Mouse (Mus musculus) intestine, embryonic 14.5 days (tissue): ENCODE results near the gene Slc44a4. TPM values are rescaled to one million over a fixed set of nuclear protein-coding genes. Genes with fewer than 3 reads are reported as not detected.

Source experiments
- ATAC-seq: fragments of 200-750 bp; cut with Nextera tagmentation; replicated peaks from 2 replicates; pipeline ENCODE4 v1.8.0; 2017; ENCODE audit warnings: low read depth, moderate number of reproducible peaks, moderate TSS enrichment, moderate library complexity; ENCODE audit not compliant: low FRiP score, low TSS enrichment
- DNase-seq: peaks from one replicate; pipeline ENCODE4 v3.0.0-alpha.2; 2018; ENCODE audit warnings: low spot score
- H3K27ac ChIP-seq: fragments of 300-500 bp; sonication (generic); 2 replicates; pipeline ENCODE4 v1.5.1; 2014; ENCODE audit warnings: low read depth, mild to moderate bottlenecking, control low read depth
- H3K27me3 ChIP-seq: fragments of 300-500 bp; sonication (generic); replicated peaks from 2 replicates; pipeline ENCODE4 v1.6.1; 2014; ENCODE audit warnings: low read length, control low read depth; ENCODE audit not compliant: control insufficient read depth, insufficient read depth
- H3K36me3 ChIP-seq: fragments of 300-500 bp; sonication (generic); 2 replicates; pipeline ENCODE4 v1.6.1; 2014; ENCODE audit warnings: low read length, control low read depth; ENCODE audit not compliant: control insufficient read depth, insufficient read depth
- H3K4me1 ChIP-seq: fragments of 300-500 bp; sonication (generic); replicated peaks from 2 replicates; pipeline ENCODE4 v1.6.1; 2014; ENCODE audit warnings: low read length, control low read depth, mixed read lengths; ENCODE audit not compliant: control insufficient read depth, insufficient read depth
- H3K4me2 ChIP-seq: fragments of 300-500 bp; sonication (generic); 2 replicates; pipeline ENCODE4 v1.6.1; 2014; ENCODE audit warnings: low read length
- H3K4me3 ChIP-seq: fragments of 300-500 bp; sonication (generic); 2 replicates; pipeline ENCODE4 v1.5.1; 2014; ENCODE audit warnings: low read depth, low read length, control low read depth, mixed read lengths
- H3K9ac ChIP-seq: fragments of 300-500 bp; sonication (generic); 2 replicates; pipeline ENCODE4 v1.6.1; 2014; ENCODE audit warnings: mild to moderate bottlenecking, low read length
- H3K9me3 ChIP-seq: fragments of 300-500 bp; sonication (generic); 2 replicates; pipeline ENCODE4 v1.6.1; 2016; ENCODE audit warnings: low read length, control low read depth; ENCODE audit not compliant: control insufficient read depth
- WGBS: fragments of 180-500 bp; shearing (Covaris S2); extraction: QIAGEN DNeasy Blood & Tissue Kit; methylation state at CpG from one replicate; pipeline ENCODE4 v1.1.7; 2014; 5-methylcytosine and 5-hydroxymethylcytosine counted together
- polyA plus RNA-seq: library from polyadenylated mRNA; unstranded; fragments of >200 nt; fragmentation: Nextera tagmentation; extraction: Ambion mirVana; gene quantifications from 2 replicates; pipeline ENCODE4 v1.2.1, GENCODE M21; 2014

Slc44a4 gene
- polyA plus RNA-seq, 1 experiment from 2014 or later: 28.4 TPM

DNA sequence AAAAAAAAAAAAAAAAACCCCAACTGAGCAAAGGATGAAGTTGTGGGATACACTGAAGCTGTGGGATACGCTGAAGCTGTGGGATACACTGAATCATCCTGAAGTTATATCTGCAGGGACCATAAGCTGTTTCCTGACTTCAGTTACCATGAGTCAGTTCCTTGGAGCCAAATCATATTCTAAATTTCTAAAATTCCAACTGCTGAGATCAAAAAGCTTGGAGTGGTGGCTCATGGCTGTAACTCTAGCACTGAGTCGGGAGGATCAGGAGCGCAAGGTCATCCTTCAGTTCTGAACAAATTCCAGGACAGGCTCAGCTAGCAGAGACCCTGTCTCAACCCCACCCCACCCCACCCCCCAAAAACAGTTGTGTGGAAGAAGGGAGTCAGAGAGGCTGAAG lies 28.7 kb upstream of the Slc44a4 start:
- H3K9ac ChIP-seq: no peak overlapping the region
- H3K4me1 ChIP-seq: no peaks in the 10 kb centered on the region
- no peak overlapping the region for H3K27ac ChIP-seq
- H3K4me2 ChIP-seq: no peak overlapping the region
- ATAC-seq: no peak
- no peaks in the 10 kb centered on the region for H3K27me3 ChIP-seq
- 74% methylated on average over 3 of the region's 3 CpGs for WGBS
- no peak overlapping the region for H3K4me3 ChIP-seq
- no peaks in the 10 kb centered on the region for H3K9me3 ChIP-seq
- DNase-seq: no peak
- H3K36me3 ChIP-seq: no peaks in the 10 kb centered on the region

DNA sequence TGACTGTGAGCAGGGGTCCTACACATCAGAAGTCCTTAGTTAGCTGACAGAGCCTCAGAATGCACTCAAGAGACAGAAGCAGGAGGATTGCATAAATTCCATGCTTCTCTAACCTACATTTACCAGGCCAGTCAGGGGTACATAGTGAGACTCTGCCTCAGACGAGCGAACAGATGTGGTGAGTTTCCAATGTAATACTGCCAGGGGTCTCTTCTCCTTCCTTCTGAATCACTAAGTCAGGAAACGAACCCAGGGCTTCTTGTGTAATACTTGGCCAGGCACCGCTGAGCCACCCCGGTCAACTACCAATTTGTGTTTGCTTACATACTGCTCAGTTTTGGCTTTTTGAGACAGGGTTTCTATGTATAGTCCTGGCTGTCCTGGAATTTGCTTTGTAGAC lies 26.3 kb upstream of the Slc44a4 start:
- H3K9ac ChIP-seq: no peak overlapping the region
- WGBS: 85% methylated on average over 5 of the region's 5 CpGs
- H3K4me1 ChIP-seq: no peaks in the 10 kb centered on the region
- ATAC-seq (no peak), DNase-seq (no peak)
- no peaks in the 10 kb centered on the region for H3K36me3 ChIP-seq
- H3K27me3 ChIP-seq: no peaks in the 10 kb centered on the region
- no peak overlapping the region for H3K4me2 ChIP-seq
- H3K4me3 ChIP-seq: no peak overlapping the region
- no peak overlapping the region for H3K27ac ChIP-seq
- H3K9me3 ChIP-seq: no peaks in the 10 kb centered on the region

DNA sequence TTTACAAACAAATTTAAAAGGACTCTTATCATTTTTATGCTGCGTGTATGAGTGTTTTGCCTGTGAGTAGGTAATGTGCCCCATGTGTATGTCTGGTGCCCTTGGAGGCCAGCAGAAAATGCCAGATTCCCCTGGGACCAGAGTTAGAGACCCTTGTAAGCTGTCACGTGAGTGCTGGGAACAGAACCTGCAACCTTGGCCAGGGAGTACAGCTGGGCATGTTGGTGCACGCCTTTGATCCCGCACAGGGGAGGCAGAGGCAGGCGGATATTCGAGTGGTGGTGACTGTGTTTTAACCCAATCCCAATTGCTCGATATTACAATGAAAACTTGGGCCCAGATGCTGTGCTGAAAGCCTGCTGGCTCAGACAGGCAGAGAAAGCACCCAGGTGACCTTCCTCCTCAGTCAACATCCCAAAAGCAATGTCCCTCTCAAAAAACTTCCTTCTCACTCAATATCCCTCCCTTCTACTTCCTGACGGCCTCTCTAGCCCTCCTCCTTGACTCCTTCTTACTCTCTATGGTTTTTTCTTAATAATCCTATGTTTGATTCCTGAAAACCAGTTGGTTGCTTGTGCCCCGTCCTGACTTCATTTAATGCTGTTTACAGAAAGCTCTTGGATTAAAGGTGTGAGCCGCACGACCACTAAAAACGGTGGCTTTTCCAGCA lies 24.1 kb upstream of the Slc44a4 start:
- Histone ChIP-seq H3K4me3 (no peak overlapping the region), H3K9ac (no peak overlapping the region), H3K27ac (no peak overlapping the region), H3K4me1 (peaks cover 5% of the 10 kb centered on the region), H3K27me3 (no peaks in the 10 kb centered on the region), H3K9me3 (no peaks in the 10 kb centered on the region), H3K4me2 (no peak overlapping the region), H3K36me3 (no peaks in the 10 kb centered on the region)
- WGBS: 83% methylated on average over 12 of the region's 12 CpGs
- no peak for ATAC-seq
- no peak for DNase-seq

DNA sequence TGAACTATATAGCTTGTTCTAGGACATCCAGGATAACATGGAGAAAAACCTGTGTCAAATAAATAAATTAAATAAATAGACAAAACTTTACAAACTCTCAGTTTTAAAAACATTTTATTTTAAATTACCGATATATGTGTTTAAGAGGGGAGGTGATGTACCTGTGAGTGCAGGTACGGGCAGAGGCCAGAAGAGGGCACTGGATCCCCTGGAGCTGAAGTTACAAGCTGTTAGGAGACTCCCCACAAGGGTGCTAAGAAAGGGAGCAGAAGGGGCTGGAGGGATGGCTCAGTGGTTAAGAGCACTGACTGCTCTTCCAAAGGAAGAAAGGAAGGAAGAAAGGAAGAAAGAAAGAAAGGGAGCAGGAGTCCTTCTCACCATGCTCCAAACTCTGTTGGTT lies 22.9 kb upstream of the Slc44a4 start:
- no peak overlapping the region for H3K4me3 ChIP-seq
- H3K27me3 ChIP-seq: no peaks in the 10 kb centered on the region
- 0 out of 2 replicates have a peak, but pooled peaks cover 2% of the 10 kb centered on the region for H3K36me3 ChIP-seq
- H3K4me2 ChIP-seq: no peak overlapping the region
- no peaks in the 10 kb centered on the region for H3K9me3 ChIP-seq
- no peak overlapping the region for H3K27ac ChIP-seq
- H3K4me1 ChIP-seq: peaks cover 13% of the 10 kb centered on the region
- H3K9ac ChIP-seq: no peak overlapping the region
- whole genome bisulfite sequencing: 92% methylated on average over 2 of the region's 2 CpGs
- ATAC-seq (no peak), DNase-seq (no peak)

DNA sequence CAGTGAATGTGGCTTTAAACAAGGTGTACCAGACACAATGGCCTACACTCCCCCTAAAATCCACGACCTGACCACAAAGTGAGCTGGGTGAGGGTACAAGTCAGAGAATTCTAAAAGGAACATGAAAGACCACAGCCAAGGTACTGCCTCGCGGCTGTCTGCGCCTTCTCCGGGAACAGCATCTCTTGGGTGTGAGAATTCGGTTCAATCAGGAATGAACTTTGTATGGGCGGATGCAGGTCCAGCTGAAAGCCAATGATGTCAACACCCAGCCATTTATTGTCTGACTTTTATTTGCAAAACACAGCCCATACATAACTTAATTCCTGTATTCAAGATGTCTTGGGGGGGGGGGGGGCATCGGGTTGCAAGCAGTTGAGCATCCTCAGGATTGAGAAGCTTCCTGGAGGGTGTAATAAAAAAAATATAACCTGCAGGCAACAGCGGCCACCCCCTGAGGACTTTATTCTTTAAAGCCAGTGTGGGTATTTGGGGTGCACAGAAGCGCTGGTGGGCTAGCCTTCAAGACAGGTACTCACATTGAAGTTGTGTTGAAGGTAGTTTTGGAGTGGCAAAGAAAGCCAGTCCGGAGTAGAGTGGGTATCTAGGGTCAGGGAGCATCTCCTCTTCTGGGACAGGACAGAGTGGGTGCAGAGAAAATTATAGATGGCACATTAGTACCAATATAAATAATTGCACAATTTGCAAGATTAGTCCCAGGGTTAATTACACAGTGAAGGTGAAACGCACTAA lies 21.0 kb upstream of the Slc44a4 start:
- peak overlapping the region; percentile 44; the same call in 1 of the 2 replicates for H3K27ac ChIP-seq
- peak overlapping the region; percentile 68 for H3K4me2 ChIP-seq
- peak overlapping the region; percentile 14; the same call in 1 of the 2 replicates for H3K9ac ChIP-seq
- 75% methylated on average over 12 of the region's 12 CpGs for WGBS
- H3K36me3 ChIP-seq: 0 out of 2 replicates have a peak, but pooled peaks cover 4% of the 10 kb centered on the region
- no peaks in the 10 kb centered on the region for H3K27me3 ChIP-seq
- no peak for DNase-seq
- 0 out of 2 replicates have a peak overlapping the region, but pooled peaks have one; percentile 68 for H3K4me3 ChIP-seq
- H3K4me1 ChIP-seq: peaks cover 13% of the 10 kb centered on the region
- ATAC-seq: no peak
- H3K9me3 ChIP-seq: no peaks in the 10 kb centered on the region

DNA sequence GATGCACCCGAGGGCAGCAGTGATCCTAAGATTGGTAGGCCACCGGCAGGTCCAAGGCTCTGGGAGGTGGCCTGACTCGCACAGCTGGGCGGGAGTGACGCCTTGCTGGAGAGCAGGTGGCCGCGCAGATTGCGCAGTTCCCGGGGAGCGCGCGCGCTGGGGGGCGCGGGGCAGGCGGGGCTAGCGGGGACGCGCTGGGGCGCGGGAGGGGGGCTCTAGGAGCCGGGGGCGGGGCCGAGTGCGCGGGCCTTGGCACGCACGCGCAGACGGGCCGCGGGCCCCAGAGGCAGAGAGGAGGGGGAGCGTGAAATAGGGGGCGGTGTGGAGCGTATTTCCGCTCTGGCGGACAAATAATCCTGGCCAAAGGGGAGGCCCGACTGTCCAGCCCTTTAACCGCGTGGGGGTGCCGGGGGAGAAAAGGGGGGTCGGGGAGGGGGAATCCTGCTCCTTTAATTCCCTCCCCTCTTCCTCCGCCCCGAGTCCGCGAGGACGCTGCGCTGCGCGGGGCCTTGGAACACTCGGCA lies 20.1 kb upstream of the Slc44a4 start:
- WGBS: under 1% methylated on average over 45 of the region's 51 CpGs
- Histone ChIP-seq H3K27ac (peak overlapping the region; percentile 91), H3K4me1 (peaks cover 13% of the 10 kb centered on the region), H3K36me3 (0 out of 2 replicates have a peak, but pooled peaks cover 4% of the 10 kb centered on the region), H3K4me2 (peak overlapping the region; percentile 68), H3K9ac (peak overlapping the region; percentile 88), H3K27me3 (no peaks in the 10 kb centered on the region), H3K9me3 (no peaks in the 10 kb centered on the region), H3K4me3 (peak overlapping the region; percentile 68)
- DNase-seq (peak; percentile 96), ATAC-seq (peak; percentile 85)

DNA sequence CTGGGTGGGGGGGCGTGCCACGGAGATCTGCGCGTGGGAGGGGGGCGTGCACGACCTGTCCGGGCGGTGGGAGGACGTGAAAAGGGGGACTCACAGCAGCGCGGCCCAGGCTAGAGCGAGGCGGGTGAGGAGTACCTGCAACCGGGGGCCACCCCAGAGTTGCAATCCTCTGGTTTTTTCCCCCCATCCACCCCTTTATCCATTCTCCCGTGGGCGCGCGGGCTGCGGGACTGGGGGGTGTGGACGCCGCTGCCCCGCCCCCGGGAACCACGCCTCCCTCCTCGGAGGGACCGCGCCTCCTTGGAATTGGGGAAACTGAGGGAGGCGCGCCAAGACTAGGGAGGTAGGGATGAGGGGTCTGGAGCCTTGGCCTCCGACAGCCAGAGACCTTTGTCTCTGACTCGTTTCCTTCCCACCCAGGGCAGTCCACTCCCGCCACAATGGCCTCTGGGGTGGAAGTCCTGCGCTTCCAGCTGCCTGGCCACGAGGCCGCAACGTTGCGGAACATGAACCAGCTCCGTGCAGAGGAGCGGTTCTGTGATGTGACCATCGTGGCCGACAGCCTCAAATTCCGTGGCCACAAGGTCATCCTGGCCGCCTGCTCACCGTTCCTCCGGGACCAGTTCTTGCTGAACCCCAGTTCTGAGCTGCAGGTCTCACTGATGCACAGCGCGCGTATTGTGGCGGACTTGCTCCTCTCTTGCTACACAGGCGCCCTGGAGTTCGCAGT lies 19.3 kb upstream of the Slc44a4 start:
- Histone ChIP-seq H3K4me2 (peak overlapping the region; percentile 68), H3K9me3 (no peaks in the 10 kb centered on the region), H3K27me3 (no peaks in the 10 kb centered on the region), H3K36me3 (0 out of 2 replicates have a peak, but pooled peaks cover 4% of the 10 kb centered on the region), H3K4me3 (peak overlapping the region; percentile 68), H3K4me1 (peaks cover 14% of the 10 kb centered on the region), H3K27ac (peak overlapping the region; percentile 91), H3K9ac (peak overlapping the region; percentile 88)
- DNase-seq (peak; percentile 78), ATAC-seq (peak; percentile 16; the same call in 1 of the 2 replicates)
- WGBS: 9% methylated on average over 44 of the region's 51 CpGs

DNA sequence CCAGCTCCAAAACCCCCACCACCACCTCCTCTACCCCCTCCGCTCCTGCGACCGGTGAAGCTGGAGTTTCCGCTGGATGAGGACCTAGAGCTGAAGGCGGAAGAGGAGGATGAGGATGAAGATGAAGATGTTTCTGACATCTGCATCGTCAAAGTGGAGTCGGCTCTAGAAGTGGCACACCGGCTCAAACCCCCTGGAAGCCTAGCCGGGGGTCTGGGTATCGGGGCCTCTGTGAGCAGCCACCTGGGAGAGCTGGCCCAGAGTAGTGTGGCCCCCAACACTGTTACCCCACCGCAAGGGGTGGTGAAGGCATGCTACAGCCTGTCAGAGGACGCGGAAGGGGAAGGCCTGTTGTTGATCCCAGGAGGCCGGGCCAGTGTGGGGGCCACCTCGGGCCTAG lies 18.5 kb upstream of the Slc44a4 start:
- WGBS: 92% methylated on average over 14 of the region's 15 CpGs
- Histone ChIP-seq H3K4me3 (peak overlapping the region; percentile 68; the same call in 1 of the 2 replicates), H3K9ac (peak overlapping the region; percentile 88), H3K27me3 (no peaks in the 10 kb centered on the region), H3K36me3 (0 out of 2 replicates have a peak, but pooled peaks cover 4% of the 10 kb centered on the region), H3K4me2 (peak overlapping the region; percentile 68), H3K4me1 (peaks cover 20% of the 10 kb centered on the region), H3K9me3 (no peaks in the 10 kb centered on the region), H3K27ac (peak overlapping the region; percentile 91; the same call in 1 of the 2 replicates)
- ATAC-seq: no peak
- DNase-seq: no peak
